Mouse (Mus musculus) midbrain, embryonic 11.5 days (tissue): ENCODE data around the gene Mpv17l. TPM values are rescaled to one million over a fixed set of nuclear protein-coding genes. Genes with fewer than 3 reads are reported as not detected.

Experiments
- ATAC-seq: fragments of 200-750 bp; cut with Nextera tagmentation; 2 replicates; pipeline ENCODE4 v1.8.0; 2017; ENCODE audit warnings: moderate TSS enrichment, moderate library complexity; ENCODE audit not compliant: low FRiP score
- DNase-seq: peaks from one replicate; pipeline ENCODE4 v3.0.0; 2015; ENCODE audit warnings: low spot score; ENCODE audit errors: missing footprints
- H3K27ac ChIP-seq: fragments of 300-500 bp; sonication (generic); 2 replicates; pipeline ENCODE4 v1.5.1; 2014; ENCODE audit warnings: low read depth, low read length
- H3K27me3 ChIP-seq: fragments of 300-500 bp; sonication (generic); 2 replicates; pipeline ENCODE4 v1.6.1; 2014; ENCODE audit warnings: mild to moderate bottlenecking, low read length, moderate library complexity, mixed read lengths; ENCODE audit not compliant: control insufficient read depth, insufficient read depth
- H3K36me3 ChIP-seq: fragments of 300-500 bp; sonication (generic); 2 replicates; pipeline ENCODE4 v1.6.1; 2014; ENCODE audit warnings: mild to moderate bottlenecking, low read length, moderate library complexity, mixed read lengths; ENCODE audit not compliant: control insufficient read depth, insufficient read depth
- H3K4me1 ChIP-seq: fragments of 300-500 bp; sonication (generic); 2 replicates; pipeline ENCODE4 v1.6.1; 2014; ENCODE audit warnings: low read length; ENCODE audit not compliant: control insufficient read depth, insufficient read depth
- H3K4me2 ChIP-seq: fragments of 300-500 bp; sonication (generic); 2 replicates; pipeline ENCODE4 v1.6.1; 2014; ENCODE audit warnings: mild to moderate bottlenecking, moderate library complexity
- H3K4me3 ChIP-seq: fragments of 300-500 bp; sonication (generic); 2 replicates; pipeline ENCODE4 v1.5.1; 2014; ENCODE audit warnings: low read depth, low read length
- H3K9ac ChIP-seq: fragments of 300-500 bp; sonication (generic); 2 replicates; pipeline ENCODE4 v1.6.1; 2014; ENCODE audit warnings: low read length
- H3K9me3 ChIP-seq: fragments of 300-500 bp; sonication (generic); 2 replicates; pipeline ENCODE4 v1.6.1; 2016; ENCODE audit warnings: low read length; ENCODE audit not compliant: control insufficient read depth
- WGBS: fragments of 180-500 bp; shearing (Covaris S2); extraction: QIAGEN DNeasy Blood & Tissue Kit; methylation state at CpG from one replicate; pipeline ENCODE4 v1.1.7; 2014; 5-methylcytosine and 5-hydroxymethylcytosine counted together
- polyA plus RNA-seq: library from polyadenylated mRNA; unstranded; fragments of >200 nt; fragmentation: Nextera tagmentation; extraction: Ambion mirVana; gene quantifications from 2 replicates; pipeline ENCODE4 v1.2.1, GENCODE M21; 2014

Mpv17l gene
- polyA plus RNA-seq, 1 experiment from 2014 or later, result 3.4 TPM

DNA sequence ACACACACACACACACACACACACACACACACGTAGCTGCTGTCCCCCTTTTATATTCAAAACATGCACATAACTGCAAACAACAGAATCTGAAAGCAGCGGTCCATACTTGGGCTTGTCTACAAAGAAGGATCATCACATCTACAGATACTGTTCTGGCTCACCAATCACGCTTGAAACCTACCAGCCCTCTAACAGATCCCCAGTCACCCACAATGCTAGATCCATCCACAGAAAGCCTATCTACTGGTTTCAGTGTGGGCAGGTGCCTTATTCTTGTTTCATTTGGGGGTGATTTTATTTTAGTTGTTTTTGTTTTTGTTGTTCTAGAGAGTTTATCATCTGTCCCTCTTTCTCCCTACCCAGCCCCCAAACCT, 83.2 kb downstream of the Mpv17l start:
- Histone ChIP-seq H3K4me3 (peak overlapping the region; percentile 51), H3K36me3 (no peaks in the 10 kb centered on the region), H3K27me3 (no peaks in the 10 kb centered on the region), H3K9ac (peak overlapping the region; percentile 84), H3K4me2 (peak overlapping the region; percentile 68), H3K9me3 (no peaks in the 10 kb centered on the region), H3K4me1 (peaks cover 2% of the 10 kb centered on the region; the same call in 1 of the 2 replicates), H3K27ac (peak overlapping the region; percentile 64; the same call in 1 of the 2 replicates)
- DNase-seq (peak; percentile 88), ATAC-seq (peak; percentile 41; the same call in 1 of the 2 replicates)
- 51% methylated on average over 3 of the region's 3 CpGs for WGBS

DNA sequence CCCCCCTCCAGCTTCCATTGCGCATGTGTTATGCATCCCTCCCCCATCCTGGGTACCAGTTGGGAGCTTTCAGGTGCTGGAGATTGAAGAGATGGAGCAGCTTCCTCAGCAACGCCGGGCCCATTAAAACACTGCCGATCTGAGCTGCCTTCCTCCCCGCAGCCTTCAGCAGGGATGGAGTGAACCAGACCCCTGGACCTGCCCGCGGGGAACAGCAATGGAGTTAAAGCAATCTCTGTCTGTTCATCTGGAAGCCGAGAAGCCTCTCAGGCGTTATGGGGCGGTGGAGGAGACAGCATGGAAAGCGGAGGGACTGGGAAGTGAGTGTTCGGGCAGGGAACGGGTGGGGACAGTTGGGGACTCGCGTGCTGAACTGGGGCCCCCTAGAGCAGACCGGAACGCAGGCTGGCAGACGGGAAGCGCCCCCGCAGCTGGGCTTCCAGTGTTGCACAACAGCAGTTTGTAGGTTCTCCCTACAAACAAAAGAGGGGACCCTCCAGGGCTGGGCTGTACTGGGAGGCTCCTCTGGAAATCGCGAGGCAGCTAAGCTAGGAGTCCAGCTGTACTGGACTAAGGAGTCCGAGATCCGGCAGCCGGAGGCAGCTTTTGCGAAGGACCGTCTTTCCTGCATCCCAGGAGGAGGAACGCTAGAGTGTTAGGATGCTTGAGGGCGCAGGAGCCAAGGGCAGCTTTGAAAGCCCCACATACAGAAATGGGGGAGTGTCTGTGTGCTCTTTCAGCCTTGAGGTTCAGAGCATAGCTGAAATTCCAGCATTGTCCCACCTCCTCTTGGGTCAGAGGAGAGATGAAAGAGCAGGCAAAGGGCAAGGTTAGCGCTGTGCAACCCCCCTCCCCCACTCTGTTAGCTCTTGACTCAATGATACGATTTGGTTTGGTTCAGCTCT, 83.9 kb downstream of the Mpv17l start, which contains the start of the genes 2900011O08Rik and Ifitm7:
Gene 2900011O08Rik (plus strand): TSS at position 31 of the 905 bp plus-strand sequence.
Gene Ifitm7 (minus strand): TSS at position 315 of the 905 bp plus-strand sequence.
- Histone ChIP-seq H3K36me3 (no peaks in the 10 kb centered on the region), H3K9me3 (no peaks in the 10 kb centered on the region), H3K4me2 (peak within 1 kb of the TSS; percentile 68), H3K27me3 (no peaks in the 10 kb centered on the region), H3K4me3 (peak within 1 kb of the TSS; percentile 51), H3K9ac (peak within 1 kb of the TSS; percentile 84), H3K27ac (peak within 1 kb of the TSS; percentile 64), H3K4me1 (peaks cover 2% of the 10 kb centered on the region; the same call in 1 of the 2 replicates)
- 0% methylated on average over 31 of the region's 31 CpGs for WGBS
- ATAC-seq (peak; percentile 86), DNase-seq (peak; percentile 96)

DNA sequence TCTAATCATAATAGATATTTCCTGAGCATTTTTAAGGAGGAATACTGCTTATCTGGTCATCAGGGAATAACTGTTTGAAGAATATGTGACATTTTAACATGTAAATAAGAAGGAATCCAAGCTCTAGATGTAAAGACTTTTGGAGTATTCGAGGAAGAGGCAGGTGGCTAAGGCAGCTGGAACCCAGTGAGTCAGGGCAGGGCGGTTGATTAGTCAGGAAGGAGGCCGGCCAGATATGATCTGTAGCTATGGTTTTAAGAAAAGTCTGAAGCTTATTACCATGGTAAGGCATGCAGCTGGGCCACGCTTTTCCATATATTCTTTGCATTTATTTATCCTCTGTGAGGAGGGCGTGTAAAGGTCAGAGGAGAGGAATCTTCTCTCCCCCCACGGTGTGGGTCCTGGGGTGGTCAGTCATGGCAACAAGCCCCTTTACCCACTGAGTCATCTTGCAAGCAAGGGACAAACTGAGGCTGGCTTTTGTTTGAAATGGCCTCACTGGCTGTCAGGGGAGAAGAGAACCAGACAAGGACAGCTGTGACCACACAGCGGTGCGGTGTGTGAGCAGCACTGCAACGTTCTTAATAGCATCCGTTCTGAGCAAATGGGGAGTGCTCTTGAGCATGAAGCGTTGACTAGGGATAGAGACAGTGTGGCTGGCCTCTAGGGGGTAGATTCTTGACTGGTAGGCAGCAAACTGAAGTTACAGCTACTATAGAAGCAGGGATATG, 89.7 kb downstream of the Mpv17l start:
- H3K4me1 ChIP-seq, result no peaks in the 10 kb centered on the region; the same call in 1 of the 2 replicates
- DNase-seq (no peak), ATAC-seq (no peak)
- H3K4me3 ChIP-seq, result no peak overlapping the region
- H3K36me3 ChIP-seq, result no peaks in the 10 kb centered on the region
- no peak overlapping the region for H3K4me2 ChIP-seq
- H3K27ac ChIP-seq, result no peak overlapping the region
- WGBS, result 84% methylated on average over 11 of the region's 11 CpGs
- no peak overlapping the region for H3K9ac ChIP-seq
- no peaks in the 10 kb centered on the region for H3K9me3 ChIP-seq
- no peaks in the 10 kb centered on the region for H3K27me3 ChIP-seq

DNA sequence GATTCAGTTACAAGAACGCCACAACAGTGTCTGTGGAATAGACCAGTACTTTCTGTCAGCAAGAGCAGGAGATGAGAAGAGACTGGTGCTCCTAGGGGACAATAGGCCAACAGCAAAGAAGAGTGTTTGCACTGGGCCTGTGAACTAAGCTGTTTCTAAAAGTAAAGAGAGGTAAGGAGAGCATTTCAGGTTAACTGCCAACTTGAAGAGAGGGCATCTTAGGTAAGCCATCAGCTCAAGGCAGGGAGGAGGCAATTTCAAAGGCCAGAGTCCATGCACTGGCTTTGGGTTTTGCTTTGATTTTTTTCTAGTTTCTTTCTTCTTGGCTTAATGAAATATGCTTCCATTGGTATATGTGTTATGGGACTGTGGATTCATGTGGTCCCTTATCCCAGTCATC, 91.1 kb downstream of the Mpv17l start:
- H3K4me2 ChIP-seq, result no peak overlapping the region
- H3K9ac ChIP-seq, result no peak overlapping the region
- DNase-seq (no peak), ATAC-seq (no peak)
- no peak overlapping the region for H3K27ac ChIP-seq
- no peaks in the 10 kb centered on the region for H3K4me1 ChIP-seq
- no peaks in the 10 kb centered on the region for H3K36me3 ChIP-seq
- no peaks in the 10 kb centered on the region for H3K9me3 ChIP-seq
- H3K27me3 ChIP-seq, result no peaks in the 10 kb centered on the region
- WGBS, result 85% methylated on average over 1 of the region's 1 CpGs
- H3K4me3 ChIP-seq, result no peak overlapping the region

DNA sequence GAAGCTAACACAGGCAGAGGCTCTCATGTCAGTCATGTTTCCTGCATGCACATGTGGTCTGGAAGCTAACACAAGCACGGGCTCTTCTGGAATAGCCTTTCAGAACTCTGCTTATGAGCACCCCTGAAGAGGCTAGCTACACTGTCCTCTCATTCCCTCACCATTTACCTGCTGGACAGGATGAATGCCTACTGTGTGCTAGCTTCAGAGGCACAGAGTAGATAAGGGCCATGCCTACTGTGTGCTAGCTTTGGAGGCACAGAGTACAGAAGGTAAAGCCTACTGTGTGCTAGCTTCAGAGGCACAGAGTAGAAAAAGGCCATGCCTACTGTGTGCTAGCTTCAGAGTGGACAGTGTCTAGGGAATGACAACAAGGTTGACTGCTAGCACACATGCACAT, 91.5 kb downstream of the Mpv17l start:
- H3K4me1 ChIP-seq, result no peaks in the 10 kb centered on the region
- no peak overlapping the region for H3K27ac ChIP-seq
- no peaks in the 10 kb centered on the region for H3K9me3 ChIP-seq
- H3K27me3 ChIP-seq, result no peaks in the 10 kb centered on the region
- no peak overlapping the region for H3K4me3 ChIP-seq
- 85% methylated on average over 1 of the region's 1 CpGs for WGBS
- ATAC-seq, result no peak
- no peak overlapping the region for H3K9ac ChIP-seq
- no peaks in the 10 kb centered on the region for H3K36me3 ChIP-seq
- no peak overlapping the region for H3K4me2 ChIP-seq
- no peak for DNase-seq

Other genes with a start within 250 kb of the Mpv17l start
- gene Parn, start 235.0 kb upstream of the Mpv17l start, polyA plus RNA-seq, result 44.1 and 45.9 TPM in 2 replicates
- 41.6 and 43.3 TPM in 2 replicates for gene Bfar, start 231.3 kb upstream of the Mpv17l start, polyA plus RNA-seq
- gene 3110001I22Rik, start 231.2 kb upstream of the Mpv17l start, polyA plus RNA-seq, result 11.5 and 12.6 TPM in 2 replicates
- 0.19 and 0.36 TPM in 2 replicates for gene Pla2g10, start 172.2 kb upstream of the Mpv17l start, polyA plus RNA-seq
- 107 and 118 TPM in 2 replicates for gene Rrn3, start 122.5 kb upstream of the Mpv17l start, polyA plus RNA-seq
- 160 and 167 TPM in 2 replicates for gene Ntan1, start 84.3 kb upstream of the Mpv17l start, polyA plus RNA-seq
- gene Pdxdc1, start within 50 bp of the Mpv17l start, polyA plus RNA-seq, result 68.0 and 76.1 TPM in 2 replicates
- gene 2900011O08Rik, start 83.4 kb downstream of the Mpv17l start, polyA plus RNA-seq, result 25.3 and 28.1 TPM in 2 replicates
- 0.23 and 0.74 TPM in 2 replicates for gene Ifitm7, start 83.7 kb downstream of the Mpv17l start, polyA plus RNA-seq